Mouse (Mus musculus) midbrain, embryonic 11.5 days (tissue): ENCODE data around the gene Acp5. TPM values are rescaled to one million over a fixed set of nuclear protein-coding genes. Genes with fewer than 3 reads are reported as not detected.

Experiments used
- ATAC-seq: fragments of 200-750 bp; cut with Nextera tagmentation; 2 replicates; pipeline ENCODE4 v1.8.0; 2017; ENCODE audit warnings: moderate TSS enrichment, moderate library complexity; ENCODE audit not compliant: low FRiP score
- DNase-seq: peaks from one replicate; pipeline ENCODE4 v3.0.0; 2015; ENCODE audit warnings: low spot score; ENCODE audit errors: missing footprints
- H3K27ac ChIP-seq: fragments of 300-500 bp; sonication (generic); 2 replicates; pipeline ENCODE4 v1.5.1; 2014; ENCODE audit warnings: low read depth, low read length
- H3K27me3 ChIP-seq: fragments of 300-500 bp; sonication (generic); 2 replicates; pipeline ENCODE4 v1.6.1; 2014; ENCODE audit warnings: mild to moderate bottlenecking, low read length, moderate library complexity, mixed read lengths; ENCODE audit not compliant: control insufficient read depth, insufficient read depth
- H3K36me3 ChIP-seq: fragments of 300-500 bp; sonication (generic); 2 replicates; pipeline ENCODE4 v1.6.1; 2014; ENCODE audit warnings: mild to moderate bottlenecking, low read length, moderate library complexity, mixed read lengths; ENCODE audit not compliant: control insufficient read depth, insufficient read depth
- H3K4me1 ChIP-seq: fragments of 300-500 bp; sonication (generic); 2 replicates; pipeline ENCODE4 v1.6.1; 2014; ENCODE audit warnings: low read length; ENCODE audit not compliant: control insufficient read depth, insufficient read depth
- H3K4me2 ChIP-seq: fragments of 300-500 bp; sonication (generic); 2 replicates; pipeline ENCODE4 v1.6.1; 2014; ENCODE audit warnings: mild to moderate bottlenecking, moderate library complexity
- H3K4me3 ChIP-seq: fragments of 300-500 bp; sonication (generic); 2 replicates; pipeline ENCODE4 v1.5.1; 2014; ENCODE audit warnings: low read depth, low read length
- H3K9ac ChIP-seq: fragments of 300-500 bp; sonication (generic); 2 replicates; pipeline ENCODE4 v1.6.1; 2014; ENCODE audit warnings: low read length
- H3K9me3 ChIP-seq: fragments of 300-500 bp; sonication (generic); 2 replicates; pipeline ENCODE4 v1.6.1; 2016; ENCODE audit warnings: low read length; ENCODE audit not compliant: control insufficient read depth
- WGBS: fragments of 180-500 bp; shearing (Covaris S2); extraction: QIAGEN DNeasy Blood & Tissue Kit; methylation state at CpG from one replicate; pipeline ENCODE4 v1.1.7; 2014; 5-methylcytosine and 5-hydroxymethylcytosine counted together
- polyA plus RNA-seq: library from polyadenylated mRNA; unstranded; fragments of >200 nt; fragmentation: Nextera tagmentation; extraction: Ambion mirVana; gene quantifications from 2 replicates; pipeline ENCODE4 v1.2.1, GENCODE M21; 2014

Acp5 gene
- polyA plus RNA-seq, 1 experiment from 2014 or later = 15.4 TPM

- Histone ChIP-seq H3K9ac (no peak overlapping the region), H3K27me3 (no peaks in the 10 kb centered on the region), H3K4me3 (no peak overlapping the region), H3K9me3 (no peaks in the 10 kb centered on the region), H3K4me2 (no peak overlapping the region), H3K36me3 (no peaks in the 10 kb centered on the region), H3K27ac (no peak overlapping the region), H3K4me1 (peaks cover 9% of the 10 kb centered on the region)
- DNase-seq = no peak
- ATAC-seq = no peak
- 94% methylated on average over 4 of the region's 4 CpGs for WGBS
Measured at GRCm38 (mm10) chr9:22119543-22119942, 16.0 kb downstream of the Acp5 start.

GRCm38 (mm10) chr9:22117754-22118456, 17.6 kb downstream of the Acp5 start:
- Histone ChIP-seq H3K9ac (no peak overlapping the region), H3K27ac (no peak overlapping the region)

GRCm38 (mm10) chr9:22116740-22117426, 18.6 kb downstream of the Acp5 start, which contains the start of gene Elof1:
Elof1 (minus strand) TSS chr9:22117172.
- H3K27ac ChIP-seq = peak within 1 kb of the TSS; percentile 30; the same call in 1 of the 2 replicates
- ATAC-seq = peak; percentile 95

More at GRCm38 (mm10) chr9:22117754-22118456, 17.6 kb downstream of the Acp5 start:
- peaks cover 9% of the 10 kb centered on the region for H3K4me1 ChIP-seq
- 52% methylated on average over 10 of the region's 10 CpGs for WGBS
- H3K4me2 ChIP-seq = peak overlapping the region; percentile 76
- H3K27me3 ChIP-seq = no peaks in the 10 kb centered on the region
- H3K36me3 ChIP-seq = peaks cover 6% of the 10 kb centered on the region
- DNase-seq = peak; percentile 87
- H3K4me3 ChIP-seq = peak overlapping the region; percentile 84
- ATAC-seq = no peak
- no peaks in the 10 kb centered on the region for H3K9me3 ChIP-seq

GRCm38 (mm10) chr9:22116086-22116485, 19.4 kb downstream of the Acp5 start:
- H3K4me1 ChIP-seq = peaks cover 9% of the 10 kb centered on the region
- peak overlapping the region; percentile 76 for H3K4me2 ChIP-seq
- no peak for ATAC-seq
- DNase-seq = peak; percentile 81
- WGBS = 26% methylated on average over 15 of the region's 15 CpGs
- H3K9ac ChIP-seq = peak overlapping the region; percentile 85
- peak overlapping the region; percentile 84 for H3K4me3 ChIP-seq
- H3K27ac ChIP-seq = no peak overlapping the region
- peaks cover 11% of the 10 kb centered on the region for H3K36me3 ChIP-seq
- no peaks in the 10 kb centered on the region for H3K27me3 ChIP-seq
- no peaks in the 10 kb centered on the region for H3K9me3 ChIP-seq

More at GRCm38 (mm10) chr9:22116740-22117426, 18.6 kb downstream of the Acp5 start, which contains the start of gene Elof1:
- Histone ChIP-seq H3K4me3 (peak within 1 kb of the TSS; percentile 84), H3K4me1 (peaks cover 9% of the 10 kb centered on the region), H3K9ac (peak within 1 kb of the TSS; percentile 85), H3K9me3 (no peaks in the 10 kb centered on the region), H3K27me3 (no peaks in the 10 kb centered on the region), H3K4me2 (peak within 1 kb of the TSS; percentile 76), H3K36me3 (peaks cover 9% of the 10 kb centered on the region)
- WGBS = under 1% methylated on average over 52 of the region's 52 CpGs
- DNase-seq = peak; percentile 98

GRCm38 (mm10) chr9:22115635-22116034, 19.9 kb downstream of the Acp5 start:
- Histone ChIP-seq H3K4me3 (peak overlapping the region; percentile 84), H3K4me1 (peaks cover 9% of the 10 kb centered on the region), H3K9me3 (no peaks in the 10 kb centered on the region), H3K27me3 (no peaks in the 10 kb centered on the region), H3K36me3 (peaks cover 11% of the 10 kb centered on the region), H3K4me2 (peak overlapping the region; percentile 76), H3K9ac (peak overlapping the region; percentile 85), H3K27ac (no peak overlapping the region)
- ATAC-seq = no peak
- 90% methylated on average over 4 of the region's 4 CpGs for WGBS
- DNase-seq = no peak

- H3K4me1 ChIP-seq = no peaks in the 10 kb centered on the region
- WGBS = 89% methylated on average over 9 of the region's 9 CpGs
- no peak for ATAC-seq
Measured at GRCm38 (mm10) chr9:22108194-22108593, 27.3 kb downstream of the Acp5 start.

GRCm38 (mm10) chr9:22099922-22100321, 35.6 kb downstream of the Acp5 start:
- ATAC-seq = no peak
- Histone ChIP-seq H3K4me1 (no peaks in the 10 kb centered on the region), H3K27ac (no peak overlapping the region), H3K4me2 (no peak overlapping the region), H3K36me3 (no peaks in the 10 kb centered on the region), H3K27me3 (peaks cover 21% of the 10 kb centered on the region), H3K9ac (no peak overlapping the region), H3K4me3 (no peak overlapping the region), H3K9me3 (no peaks in the 10 kb centered on the region)
- WGBS = 5% methylated on average over 18 of the region's 18 CpGs
- no peak for DNase-seq

More at GRCm38 (mm10) chr9:22108194-22108593, 27.3 kb downstream of the Acp5 start:
- Histone ChIP-seq H3K4me3 (no peak overlapping the region), H3K36me3 (peaks cover 9% of the 10 kb centered on the region; the same call in 1 of the 2 replicates), H3K4me2 (no peak overlapping the region), H3K9me3 (no peaks in the 10 kb centered on the region), H3K27me3 (no peaks in the 10 kb centered on the region), H3K9ac (no peak overlapping the region), H3K27ac (no peak overlapping the region)
- DNase-seq = peak; percentile 26

GRCm38 (mm10) chr9:22098993-22099696, 36.4 kb downstream of the Acp5 start, which contains the start of gene Cnn1:
Cnn1 (plus strand) TSS chr9:22099216.
- ATAC-seq (no peak), DNase-seq (peak; percentile 57)
- Histone ChIP-seq H3K4me3 (no peak within 1 kb of the TSS), H3K27me3 (peaks cover 21% of the 10 kb centered on the region), H3K36me3 (no peaks in the 10 kb centered on the region), H3K4me1 (no peaks in the 10 kb centered on the region), H3K4me2 (no peak within 1 kb of the TSS), H3K9ac (no peak within 1 kb of the TSS), H3K9me3 (no peaks in the 10 kb centered on the region), H3K27ac (no peak within 1 kb of the TSS)
- WGBS = 11% methylated on average over 14 of the region's 14 CpGs
